Mouse (Mus musculus) limb, embryonic 10.5 days (tissue): ENCODE data around the gene Gpr156. TPM values are rescaled to one million over a fixed set of nuclear protein-coding genes. Genes with fewer than 3 reads are reported as not detected.
A peak's percentile ranks its signal among the peaks of the same experiment; 100 is the strongest.

Experiments used
- DNase-seq: peaks from one replicate; pipeline ENCODE4 v3.0.0-alpha.2; 2017; ENCODE audit warnings: low spot score
- H3K27ac ChIP-seq: fragments of 300-500 bp; sonication (generic); 2 replicates; pipeline ENCODE4 v1.5.1; 2016; ENCODE audit warnings: mild to moderate bottlenecking
- H3K27me3 ChIP-seq: fragments of 300-500 bp; sonication (generic); 2 replicates; pipeline ENCODE4 v1.6.1; 2016; ENCODE audit warnings: low read depth, mild to moderate bottlenecking; ENCODE audit not compliant: poor library complexity, severe bottlenecking
- H3K36me3 ChIP-seq: fragments of 300-500 bp; sonication (generic); 2 replicates; pipeline ENCODE4 v1.6.1; 2016; ENCODE audit warnings: mild to moderate bottlenecking, moderate library complexity
- H3K4me1 ChIP-seq: fragments of 300-500 bp; sonication (generic); 2 replicates; pipeline ENCODE4 v1.6.1; 2016
- H3K4me3 ChIP-seq: fragments of 300-500 bp; sonication (generic); 2 replicates; pipeline ENCODE4 v1.5.1; 2016; ENCODE audit warnings: mild to moderate bottlenecking, moderate library complexity
- H3K9me3 ChIP-seq: fragments of 300-500 bp; sonication (generic); replicated peaks from 2 replicates; pipeline ENCODE4 v1.6.1; 2016; ENCODE audit warnings: mild to moderate bottlenecking
- WGBS: fragments of 180-500 bp; shearing (Covaris S2); methylation state at CpG from one replicate; pipeline ENCODE4 v1.1.7; 2016; 5-methylcytosine and 5-hydroxymethylcytosine counted together
- polyA plus RNA-seq: library from polyadenylated mRNA; unstranded; fragments of >200 nt; fragmentation: Nextera tagmentation; extraction: Ambion mirVana; gene quantifications from 2 replicates; pipeline ENCODE4 v1.2.1, GENCODE M21; 2016

Gpr156 gene
- polyA plus RNA-seq, 1 experiment from 2014 or later, result 0.86 TPM

GRCm38 (mm10) chr16:37892667-37893066 lies 23.6 kb upstream of the Gpr156 start:
- no peaks in the 10 kb centered on the region for H3K27me3 ChIP-seq
- no peaks in the 10 kb centered on the region for H3K36me3 ChIP-seq
- peaks cover 30% of the 10 kb centered on the region for H3K4me1 ChIP-seq
- no peaks in the 10 kb centered on the region for H3K9me3 ChIP-seq
- WGBS, result 35% methylated on average over 2 of the region's 2 CpGs
- H3K27ac ChIP-seq, result peak overlapping the region; percentile 42; the same call in 1 of the 2 replicates
- peak; percentile 29 for DNase-seq
- no peak overlapping the region for H3K4me3 ChIP-seq

- H3K4me1 ChIP-seq, result peaks cover 36% of the 10 kb centered on the region
- H3K27ac ChIP-seq, result peak overlapping the region; percentile 42
- 64% methylated on average over 6 of the region's 6 CpGs for whole genome bisulfite sequencing
- no peak overlapping the region for H3K4me3 ChIP-seq
- H3K36me3 ChIP-seq, result no peaks in the 10 kb centered on the region
- no peaks in the 10 kb centered on the region for H3K9me3 ChIP-seq
- H3K27me3 ChIP-seq, result no peaks in the 10 kb centered on the region
- DNase-seq, result peak; percentile 33
Observed at GRCm38 (mm10) chr16:37893381-37893780, 22.9 kb upstream of the Gpr156 start.

DNA sequence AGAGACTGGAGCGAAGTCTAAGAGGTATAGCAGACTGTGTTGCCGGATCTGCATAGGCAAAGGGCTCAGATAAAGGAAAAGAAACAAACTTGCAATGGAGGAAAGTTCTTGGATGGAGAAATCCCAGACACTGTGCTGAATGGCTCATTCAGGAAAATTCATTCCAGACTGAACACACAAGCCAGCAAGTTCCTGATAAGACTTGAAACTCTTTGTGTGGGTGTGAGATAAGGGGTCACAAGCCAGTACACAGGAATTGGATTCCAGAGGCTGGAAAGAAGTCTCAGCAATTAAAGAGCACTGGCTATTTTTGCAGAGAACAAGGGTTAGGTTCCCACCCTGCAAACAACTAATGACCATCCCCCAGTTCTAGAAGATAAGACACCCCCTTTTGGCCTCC lies 22.4 kb upstream of the Gpr156 start:
- H3K9me3 ChIP-seq, result no peaks in the 10 kb centered on the region
- WGBS, result 88% methylated on average over 2 of the region's 2 CpGs
- no peaks in the 10 kb centered on the region for H3K36me3 ChIP-seq
- peak; percentile 26 for DNase-seq
- H3K4me1 ChIP-seq, result peaks cover 41% of the 10 kb centered on the region
- no peak overlapping the region for H3K4me3 ChIP-seq
- 0 out of 2 replicates have a peak overlapping the region, but pooled peaks have one; percentile 42 for H3K27ac ChIP-seq
- no peaks in the 10 kb centered on the region for H3K27me3 ChIP-seq

DNA sequence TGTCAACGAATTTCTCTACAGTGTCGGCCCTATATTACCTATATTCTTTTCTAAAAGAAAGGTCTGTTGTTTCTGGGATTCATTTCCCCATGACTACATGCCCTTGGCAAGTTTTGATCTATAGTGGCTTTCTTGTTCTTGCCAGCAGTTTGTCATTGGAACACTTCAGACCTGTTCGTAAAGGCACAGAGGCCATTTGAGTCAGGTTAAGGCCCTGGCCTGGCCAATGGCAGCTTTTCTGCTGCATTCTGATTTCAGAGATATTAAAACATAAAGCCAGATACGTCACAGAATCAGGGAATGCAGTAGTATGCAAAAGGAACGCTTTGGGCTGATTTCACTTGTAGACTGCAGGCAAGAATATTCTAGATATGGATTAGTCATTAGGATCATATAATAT lies 17.5 kb upstream of the Gpr156 start:
- no peak for DNase-seq
- 83% methylated on average over 5 of the region's 5 CpGs for WGBS
- Histone ChIP-seq H3K9me3 (no peaks in the 10 kb centered on the region), H3K27ac (peak overlapping the region; percentile 14; the same call in 1 of the 2 replicates), H3K36me3 (no peaks in the 10 kb centered on the region), H3K4me1 (peaks cover 42% of the 10 kb centered on the region), H3K27me3 (no peaks in the 10 kb centered on the region), H3K4me3 (no peak overlapping the region)

- H3K27ac ChIP-seq, result peak overlapping the region; percentile 14
- H3K36me3 ChIP-seq, result no peaks in the 10 kb centered on the region
- H3K9me3 ChIP-seq, result no peaks in the 10 kb centered on the region
- peak; percentile 40 for DNase-seq
- no peak overlapping the region for H3K4me3 ChIP-seq
- WGBS, result 23% methylated on average over 2 of the region's 2 CpGs
- H3K4me1 ChIP-seq, result peaks cover 39% of the 10 kb centered on the region
- H3K27me3 ChIP-seq, result no peaks in the 10 kb centered on the region
Observed at GRCm38 (mm10) chr16:37899357-37899756, 16.9 kb upstream of the Gpr156 start.

DNA sequence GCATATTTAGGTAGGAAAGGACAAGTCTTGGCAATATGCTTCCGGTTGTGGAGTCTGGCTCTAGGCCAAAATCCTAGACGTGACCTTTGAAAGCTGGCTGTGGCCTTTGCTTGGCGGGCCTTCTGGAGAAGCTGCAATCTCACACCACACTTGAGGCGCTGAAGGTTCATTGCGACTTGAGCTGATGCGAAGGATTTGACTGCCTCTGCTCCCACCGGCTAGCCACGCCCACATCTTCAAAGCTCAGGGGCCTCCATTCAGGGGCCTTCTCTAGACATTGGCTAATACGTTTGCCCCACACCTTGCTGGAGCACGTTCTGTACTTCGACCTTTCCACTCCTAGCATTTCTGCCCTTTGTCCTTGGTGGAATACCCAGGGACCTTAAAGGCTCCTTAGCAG lies 15.0 kb upstream of the Gpr156 start:
- Histone ChIP-seq H3K27me3 (no peaks in the 10 kb centered on the region), H3K36me3 (no peaks in the 10 kb centered on the region), H3K4me3 (no peak overlapping the region), H3K9me3 (no peaks in the 10 kb centered on the region), H3K27ac (no peak overlapping the region), H3K4me1 (peaks cover 39% of the 10 kb centered on the region)
- DNase-seq, result no peak
- 35% methylated on average over 11 of the region's 11 CpGs for WGBS

- Histone ChIP-seq H3K27me3 (0 out of 2 replicates have a peak, but pooled peaks cover 3% of the 10 kb centered on the region), H3K4me3 (no peak overlapping the region), H3K27ac (no peak overlapping the region), H3K4me1 (peaks cover 7% of the 10 kb centered on the region), H3K9me3 (no peaks in the 10 kb centered on the region), H3K36me3 (no peaks in the 10 kb centered on the region)
- DNase-seq, result no peak
- 96% methylated on average over 3 of the region's 3 CpGs for WGBS
Observed at GRCm38 (mm10) chr16:37906456-37906855, 9.8 kb upstream of the Gpr156 start.

DNA sequence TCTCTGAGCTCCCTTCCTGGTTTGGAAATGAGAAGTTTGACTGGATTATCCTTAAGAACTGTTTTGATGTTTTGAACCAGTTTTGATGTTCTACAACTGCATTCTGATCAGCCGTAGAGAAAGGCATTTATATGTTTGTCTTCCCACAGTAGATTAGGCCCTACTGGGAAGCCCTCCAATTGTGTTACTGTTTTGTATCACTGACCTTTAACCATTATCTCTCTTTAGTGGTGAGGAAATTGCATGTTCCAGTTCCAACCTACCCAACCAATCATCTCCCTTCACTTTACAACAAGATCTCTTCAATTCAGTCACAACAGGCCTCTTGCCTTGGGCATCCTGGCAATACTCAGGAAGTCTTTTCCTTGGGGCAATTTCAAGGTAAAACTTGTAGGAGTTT lies 5.2 kb upstream of the Gpr156 start:
- Histone ChIP-seq H3K27ac (no peak overlapping the region), H3K9me3 (no peaks in the 10 kb centered on the region), H3K27me3 (peaks cover 24% of the 10 kb centered on the region), H3K4me1 (peaks cover 17% of the 10 kb centered on the region), H3K36me3 (no peaks in the 10 kb centered on the region), H3K4me3 (no peak overlapping the region)
- no peak for DNase-seq
- 95% methylated on average over 1 of the region's 1 CpGs for WGBS

GRCm38 (mm10) chr16:37916818-37917201 lies 514 bp downstream of the Gpr156 start:
- Histone ChIP-seq H3K27me3 (peaks cover 43% of the 10 kb centered on the region), H3K4me3 (peak overlapping the region; percentile 61), H3K9me3 (no peaks in the 10 kb centered on the region), H3K36me3 (no peaks in the 10 kb centered on the region), H3K27ac (no peak overlapping the region), H3K4me1 (peaks cover 20% of the 10 kb centered on the region)
- no peak for DNase-seq
- 17% methylated on average over 7 of the region's 7 CpGs for WGBS

GRCm38 (mm10) chr16:37919000-37919399 lies 2.7 kb downstream of the Gpr156 start:
- H3K4me3 ChIP-seq, result no peak overlapping the region
- peaks cover 43% of the 10 kb centered on the region for H3K27me3 ChIP-seq
- 87% methylated on average over 6 of the region's 6 CpGs for whole genome bisulfite sequencing
- no peak overlapping the region for H3K27ac ChIP-seq
- no peaks in the 10 kb centered on the region for H3K36me3 ChIP-seq
- H3K4me1 ChIP-seq, result peaks cover 20% of the 10 kb centered on the region
- no peaks in the 10 kb centered on the region for H3K9me3 ChIP-seq
- no peak for DNase-seq

GRCm38 (mm10) chr16:37920842-37921409 lies 4.6 kb downstream of the Gpr156 start:
- Histone ChIP-seq H3K9me3 (no peaks in the 10 kb centered on the region), H3K4me1 (peaks cover 11% of the 10 kb centered on the region), H3K4me3 (no peak overlapping the region), H3K27ac (no peak overlapping the region), H3K36me3 (no peaks in the 10 kb centered on the region), H3K27me3 (peaks cover 24% of the 10 kb centered on the region)
- DNase-seq, result no peak
- WGBS, result 69% methylated on average over 8 of the region's 8 CpGs

DNA sequence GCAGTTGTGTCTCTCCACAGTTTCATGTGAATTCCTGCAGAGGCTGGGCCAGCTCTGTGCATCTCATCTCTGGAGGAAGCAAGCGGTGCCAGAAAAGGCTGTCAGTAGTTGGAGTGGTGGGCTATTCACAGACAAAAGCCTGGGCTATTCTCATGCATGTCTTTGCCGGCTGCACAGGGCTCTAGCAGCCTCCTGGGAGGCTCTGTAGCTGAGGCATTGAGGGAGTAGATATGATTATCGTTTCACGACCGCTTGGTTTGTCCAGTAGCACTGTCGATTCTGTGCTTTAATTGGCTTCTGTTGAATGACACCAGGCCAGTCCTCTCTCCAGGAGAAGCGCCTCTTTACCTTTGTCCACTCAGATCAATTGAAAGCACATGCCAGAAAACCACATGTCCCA lies 9.8 kb downstream of the Gpr156 start:
- Histone ChIP-seq H3K27me3 (no peaks in the 10 kb centered on the region), H3K9me3 (no peaks in the 10 kb centered on the region), H3K4me3 (no peak overlapping the region), H3K27ac (no peak overlapping the region), H3K36me3 (no peaks in the 10 kb centered on the region), H3K4me1 (no peaks in the 10 kb centered on the region)
- 68% methylated on average over 7 of the region's 7 CpGs for WGBS
- DNase-seq, result no peak

GRCm38 (mm10) chr16:37927117-37927516 lies 10.8 kb downstream of the Gpr156 start:
- Histone ChIP-seq H3K27ac (no peak overlapping the region), H3K4me3 (no peak overlapping the region), H3K9me3 (no peaks in the 10 kb centered on the region), H3K4me1 (no peaks in the 10 kb centered on the region), H3K27me3 (no peaks in the 10 kb centered on the region), H3K36me3 (no peaks in the 10 kb centered on the region)
- no peak for DNase-seq
- 51% methylated on average over 4 of the region's 4 CpGs for WGBS

GRCm38 (mm10) chr16:37929006-37929405 lies 12.7 kb downstream of the Gpr156 start:
- no peak for DNase-seq

More at GRCm38 (mm10) chr16:37929006-37929405, 12.7 kb downstream of the Gpr156 start:
- no peaks in the 10 kb centered on the region for H3K27me3 ChIP-seq
- H3K4me3 ChIP-seq, result no peak overlapping the region
- H3K27ac ChIP-seq, result no peak overlapping the region
- no peaks in the 10 kb centered on the region for H3K4me1 ChIP-seq
- H3K36me3 ChIP-seq, result no peaks in the 10 kb centered on the region
- H3K9me3 ChIP-seq, result no peaks in the 10 kb centered on the region
- 90% methylated on average over 2 of the region's 2 CpGs for WGBS
